Mouse (Mus musculus): ENCODE measurements around the gene 1810043G02Rik.
A peak's percentile ranks its signal among the peaks of the same experiment; 100 is the strongest.

The 1810043G02Rik gene

GRCm38 (mm10) chr10:78018797-78019203 lies 40.5 kb downstream of the 1810043G02Rik start:
- TF ChIP-seq GATA4 (IDR thresholded peaks at IDR 0.05; ENCODE audit: insufficient replicate concordance, low read length), result peak; percentile 85; the same call in 1 of the 2 replicates

- no peak for TF ChIP-seq GATA4 (IDR thresholded peaks at IDR 0.05; ENCODE audit: insufficient replicate concordance, low read length)
These were observed 41.0 kb downstream of the 1810043G02Rik start for GRCm38 (mm10) chr10:78019291-78019690.

DNA sequence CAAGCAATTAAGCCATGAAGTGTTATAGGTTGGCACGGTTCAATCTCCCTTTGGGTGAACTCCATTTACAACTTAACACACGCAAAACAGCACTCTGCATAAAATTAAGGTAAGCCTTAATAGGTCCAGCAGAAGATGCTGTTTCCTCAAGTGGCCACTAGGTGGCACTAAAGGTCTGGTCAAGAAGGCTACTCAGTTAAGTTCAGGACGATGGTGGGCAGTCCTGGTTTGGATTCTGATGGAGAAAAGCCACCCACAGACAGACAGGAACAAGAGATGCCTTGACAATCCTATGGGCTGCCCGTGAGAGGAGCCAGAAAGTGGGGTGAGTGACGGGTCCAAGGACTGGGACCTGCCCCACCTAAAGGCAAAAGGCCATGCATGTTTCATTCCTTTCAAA lies 49.8 kb downstream of the 1810043G02Rik start:
- no peak for TF ChIP-seq GATA4 (IDR thresholded peaks at IDR 0.05; ENCODE audit: insufficient replicate concordance, low read length)

- no peak for TF ChIP-seq GATA4 (IDR thresholded peaks at IDR 0.05; ENCODE audit: insufficient replicate concordance, low read length)
These were observed 50.8 kb downstream of the 1810043G02Rik start for GRCm38 (mm10) chr10:78029080-78029479.

DNA sequence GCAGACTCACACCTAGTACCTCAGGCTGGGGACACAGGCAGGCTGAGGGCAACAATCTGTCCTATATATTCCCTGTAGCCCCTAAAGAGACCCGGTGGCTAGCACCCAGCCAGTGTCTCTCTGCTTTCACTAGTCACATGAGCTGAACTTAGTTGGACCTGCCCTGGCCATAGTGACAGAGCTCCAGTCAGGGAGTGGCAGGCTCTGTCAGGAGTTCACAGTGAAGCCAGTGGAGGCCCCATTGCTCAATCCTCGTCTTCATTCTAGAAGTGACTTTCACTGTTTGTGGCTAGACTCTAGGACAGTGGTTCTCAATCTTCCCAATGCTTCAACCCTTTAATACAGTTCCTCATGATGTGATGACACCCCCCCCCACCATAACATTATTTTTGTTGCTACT lies 53.7 kb downstream of the 1810043G02Rik start:
- no peak for TF ChIP-seq GATA4 (IDR thresholded peaks at IDR 0.05; ENCODE audit: insufficient replicate concordance, low read length)
